ENCODE assay signal across 8 mouse cellular contexts in genomic region chr15:83172492-83173429, GRCm38 (mm10). TPM values are rescaled to one million over a fixed set of nuclear protein-coding genes. Genes with fewer than 3 reads are reported as not detected.
DNase-seq lines count a peak whose midpoint lies in the region; ATAC-seq and TF ChIP-seq lines count a peak whose summit lies in the region.

Cyb5r3 (minus strand) TSS chr15:83172592.

- 16% methylated on average over 28 of the region's 28 CpGs for WGBS in liver, adult 2 months
- WGBS in hindbrain, embryonic 16.5 days: 34% methylated on average over 28 of the region's 28 CpGs
- WGBS in macrophage (ENCODE audit: missing documents): 39% methylated on average over 28 of the region's 28 CpGs

- peaks cover 22% of the 10 kb centered on the region; the same call in 1 of the 2 replicates for H3K79me2 ChIP-seq in liver, adult 2 months (ENCODE audit: control insufficient read depth, insufficient read depth, low read length)
- peaks cover 40% of the 10 kb centered on the region for H3K79me2 ChIP-seq in macrophage (ENCODE audit: inconsistent target)

- H3K9me3 ChIP-seq in hindbrain, embryonic 16.5 days (ENCODE audit: control insufficient read depth, low read length): no peaks in the 10 kb centered on the region

- H3K36me3 ChIP-seq in liver, adult 2 months (ENCODE audit: control insufficient read depth, insufficient read depth, low read length): no peaks in the 10 kb centered on the region
- no peaks in the 10 kb centered on the region for H3K36me3 ChIP-seq in hindbrain, embryonic 16.5 days (ENCODE audit: control insufficient read depth, insufficient read depth, low read length)
- H3K36me3 ChIP-seq in macrophage (ENCODE audit: inconsistent target): no peaks in the 10 kb centered on the region

- H3K27me3 ChIP-seq in liver, adult 2 months (ENCODE audit: control insufficient read depth, insufficient read depth, low read length): no peaks in the 10 kb centered on the region
- no peaks in the 10 kb centered on the region for H3K27me3 ChIP-seq in hindbrain, embryonic 16.5 days (replicated peaks; ENCODE audit: control insufficient read depth, insufficient read depth, low read length)

- TF ChIP-seq CTCF in liver, adult 2 months (IDR thresholded peaks at IDR 0.05; ENCODE audit: low read depth, low read length): 0 out of 2 replicates have a peak, but pooled peaks have one; percentile 13

- H3K4me1 ChIP-seq in liver, adult 2 months (ENCODE audit: control insufficient read depth, insufficient read depth, low read length): peaks cover 25% of the 10 kb centered on the region
- H3K4me1 ChIP-seq in hindbrain, embryonic 16.5 days (ENCODE audit: control insufficient read depth, insufficient read depth, low read depth, low read length): peaks cover 19% of the 10 kb centered on the region

- no peak for TF ChIP-seq POLR2A in liver, adult 2 months (IDR thresholded peaks at IDR 0.05; ENCODE audit: extremely low read depth, insufficient read depth, low read length)

- peak within 1 kb of the TSS; percentile 93 for H3K4me2 ChIP-seq in hindbrain, embryonic 16.5 days (ENCODE audit: low read length)

- H3K9ac ChIP-seq in liver, adult 2 months (ENCODE audit: low read depth, low read length): peak within 1 kb of the TSS; percentile 87
- peak within 1 kb of the TSS; percentile 96 for H3K9ac ChIP-seq in hindbrain, embryonic 16.5 days (ENCODE audit: low read depth, low read length)

- peak within 1 kb of the TSS; percentile 91 for H3K27ac ChIP-seq in liver, adult 2 months (replicated peaks; ENCODE audit: insufficient read depth, low read depth, low read length)
- H3K27ac ChIP-seq in hindbrain, embryonic 16.5 days (ENCODE audit: low read depth, low read length): peak within 1 kb of the TSS; percentile 94
- peak within 1 kb of the TSS; percentile 77 for H3K27ac ChIP-seq in macrophage

- H3K4me3 ChIP-seq in liver, adult 2 months (ENCODE audit: insufficient read depth, low read depth, low read length): peak within 1 kb of the TSS; percentile 80
- H3K4me3 ChIP-seq in hindbrain, embryonic 16.5 days (ENCODE audit: low read length): peak within 1 kb of the TSS; percentile 99
- H3K4me3 ChIP-seq in macrophage (ENCODE audit: inconsistent target): peak within 1 kb of the TSS; percentile 49

- DNase-seq in liver, adult 2 months (ENCODE audit: extremely low read depth, low read depth, low spot score): peak; percentile 89
- DNase-seq in liver: no peak
- no peak for DNase-seq in adrenal gland, postnatal 25 days
- DNase-seq in gastrocnemius, postnatal 10 days: no peak
- no peak for DNase-seq in c-Kit-positive CD71-positive TER-119-positive erythroid progenitor cells, embryonic 14.5 days (ENCODE audit: low spot score)
- DNase-seq in adipocyte (ENCODE audit: low spot score): no peak

- peak; percentile 80 for ATAC-seq in hindbrain, embryonic 16.5 days

RNA-seq across cellular contexts. Expression of gene Cyb5r3, which starts in this region (rescaled TPM):
- 155 TPM in 2 replicates for total RNA-seq in liver, adult 2 months (2014; rRNA removed)
- 424 and 500 TPM in 2 replicates for polyA plus RNA-seq in liver, adult 2 months (2012; rRNA removed)
- total RNA-seq in adrenal gland, postnatal 25 days (2021): 349 and 393 TPM in 2 replicates
- total RNA-seq in gastrocnemius, postnatal 10 days (2021): 100 to 1,000 TPM in 1 of 2 experiments, 10 to 100 TPM in 1; 91.3 to 102 TPM
- polyA plus RNA-seq in hindbrain, embryonic 16.5 days (2015; fragmentation: Nextera tagmentation; extraction: Ambion mirVana): 130 and 163 TPM in 2 replicates
- 10 to 100 TPM; 12.0 to 63.5 (median 25.2) TPM for total RNA-seq in macrophage (2018; cell fraction: chromatin; rRNA removed)
- total RNA-seq in macrophage (2018; cell fraction: cytosol; rRNA removed): 100 to 1,000 TPM in 21 of 26 experiments, 10 to 100 TPM in 5; 77.6 to 133 (median 112) TPM
- total RNA-seq in macrophage (2018; cell fraction: nucleus; rRNA removed): 10 to 100 TPM; 19.6 to 67.0 (median 35.6) TPM
- 102 to 248 TPM (median 154 TPM) in 3 replicates for polyA plus RNA-seq in macrophage (2018)

Comparison
In these comparisons a context has a peak if more than half of its experiments do, and no peak if none do; other contexts are left out.
1. H3K4me3 ChIP-seq: peak in every context shown above with its lines; median percentile 99 in hindbrain, embryonic 16.5 days; 80 in liver, adult 2 months; 49 in macrophage.